Mouse (Mus musculus): ENCODE data around the gene Angptl1.
A peak's percentile ranks its signal among the peaks of the same experiment; 100 is the strongest.

DNA sequence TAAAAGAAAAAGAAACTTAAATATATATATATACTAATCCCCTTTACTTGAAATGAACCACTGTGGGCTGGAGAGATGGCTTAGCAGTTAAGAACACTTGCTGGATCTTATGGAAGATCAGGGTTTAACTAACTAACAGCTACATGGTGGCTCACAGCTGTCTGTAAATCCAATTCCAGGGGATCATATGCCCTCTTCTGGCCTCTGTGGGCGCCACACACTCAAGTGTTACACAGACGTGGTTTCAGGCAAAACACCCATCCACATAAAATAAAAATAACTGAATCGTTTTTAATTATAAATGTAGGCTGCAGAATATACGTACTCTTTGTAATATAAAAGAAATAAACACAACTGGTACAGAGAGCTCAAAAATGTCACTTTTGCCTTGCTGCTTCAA is 50.5 kb downstream of the Angptl1 start:
- no peak for TF ChIP-seq NRF1 (IDR thresholded peaks at IDR 0.05; ENCODE audit: low read depth, low read length)
- no peak for TF ChIP-seq MEF2A (IDR thresholded peaks at IDR 0.05; ENCODE audit: borderline replicate concordance, low read depth, low read length)
- no peak for TF ChIP-seq MXI1 (IDR thresholded peaks at IDR 0.05; ENCODE audit: low read depth, low read length)
- TF ChIP-seq ZNF384 (IDR thresholded peaks at IDR 0.05; ENCODE audit: low read depth, low read length), result no peak
- no peak for TF ChIP-seq BHLHE40 (IDR thresholded peaks at IDR 0.05; ENCODE audit: low read depth, low read length)
- no peak for TF ChIP-seq TCF12 (IDR thresholded peaks at IDR 0.05; ENCODE audit: low read depth, low read length)
- TF ChIP-seq KAT2A (IDR thresholded peaks at IDR 0.05; ENCODE audit: insufficient replicate concordance, low read length), result no peak
- no peak for TF ChIP-seq HCFC1 (IDR thresholded peaks at IDR 0.05; ENCODE audit: low read depth, low read length)
- no peak for TF ChIP-seq E2F4 (IDR thresholded peaks at IDR 0.05; ENCODE audit: insufficient replicate concordance, low read depth, low read length)
- TF ChIP-seq TBP (conservative IDR thresholded peaks at IDR 0.05; ENCODE audit: low read depth, low read length), result no peak
- no peak for TF ChIP-seq MAX (IDR thresholded peaks at IDR 0.05; ENCODE audit: low read length)
- TF ChIP-seq CTCF (conservative IDR thresholded peaks at IDR 0.05 in 1 of 2, IDR thresholded peaks at IDR 0.05 in 1 of 2; ENCODE audit: low read depth in 2 of 2, low read length in 2 of 2), result peak in 1 of 2 experiments; percentile 14; a peak in 1 of 4 replicates

All from CH12.LX (cell line).